Mouse (Mus musculus) small intestine, adult 2 months (tissue): ENCODE results near the gene Apold1. TPM values are rescaled to one million over a fixed set of nuclear protein-coding genes. Genes with fewer than 3 reads are reported as not detected.

Experiments
- H3K27ac ChIP-seq: fragments of 200-500 bp; 2 replicates; pipeline ENCODE4 v1.5.1; 2012; ENCODE audit warnings: low read depth, low read length, control low read depth, inconsistent platforms; ENCODE audit not compliant: insufficient read depth
- H3K27me3 ChIP-seq: fragments of 200-500 bp; 2 replicates; pipeline ENCODE4 v1.6.1; 2012; ENCODE audit warnings: mild to moderate bottlenecking, moderate library complexity, low read length, inconsistent platforms; ENCODE audit not compliant: control insufficient read depth, insufficient read depth
- H3K36me3 ChIP-seq: fragments of 200-500 bp; 2 replicates; pipeline ENCODE4 v1.6.1; 2012; ENCODE audit warnings: mild to moderate bottlenecking, low read length, control low read depth, inconsistent platforms; ENCODE audit not compliant: control insufficient read depth, insufficient read depth
- H3K4me1 ChIP-seq: fragments of 200-500 bp; 2 replicates; pipeline ENCODE4 v1.6.1; 2012; ENCODE audit warnings: low read length, inconsistent platforms, mixed read lengths; ENCODE audit not compliant: control insufficient read depth, insufficient read depth, insufficient read length
- H3K4me3 ChIP-seq: fragments of 200-500 bp; 2 replicates; pipeline ENCODE4 v1.5.1; 2012; ENCODE audit warnings: low read depth, mild to moderate bottlenecking, control low read depth, inconsistent platforms, low read length, moderate library complexity
- CTCF ChIP-seq: fragments of 200-500 bp; IDR thresholded peaks from 2 replicates; pipeline ENCODE4 v1.5.1; 2012; ENCODE audit warnings: low read depth, mild to moderate bottlenecking, control low read depth, inconsistent platforms, low read length, moderate library complexity, mixed read lengths; ENCODE audit not compliant: insufficient replicate concordance, insufficient read length; ENCODE audit errors: extremely low read depth
- POLR2A ChIP-seq: fragments of 200-500 bp; IDR thresholded peaks from 2 replicates; pipeline ENCODE4 v1.6.1; 2012; ENCODE audit warnings: low read depth, mild to moderate bottlenecking, control low read depth, inconsistent platforms, low read length, moderate library complexity
- WGBS: fragments of 180-500 bp; shearing (Covaris S2); methylation state at CpG from one replicate; pipeline ENCODE4 v1.1.7; 2018; 5-methylcytosine and 5-hydroxymethylcytosine counted together
- polyA plus RNA-seq: library from polyadenylated mRNA; depleted of rRNA; stranded (reverse); fragments of >200 nt; gene quantifications from 2 replicates; pipeline ENCODE4 v1.2.3, GENCODE M21; 2012; rRNA removed

The Apold1 gene
- polyA plus RNA-seq, 1 experiment = 0.63 TPM

- peak overlapping the region; percentile 71 for H3K27ac ChIP-seq
- H3K36me3 ChIP-seq = peaks cover 19% of the 10 kb centered on the region
- H3K4me1 ChIP-seq = peaks cover 11% of the 10 kb centered on the region; the same call in 1 of the 2 replicates
- no peaks in the 10 kb centered on the region for H3K27me3 ChIP-seq
- H3K4me3 ChIP-seq = no peak overlapping the region
- WGBS = 47% methylated on average over 2 of the region's 2 CpGs
- TF ChIP-seq CTCF (no peak), POLR2A (no peak)
These were observed 45.2 kb downstream of the Apold1 start for GRCm38 (mm10) chr6:135026755-135027154.

GRCm38 (mm10) chr6:135029246-135029645 lies 47.7 kb downstream of the Apold1 start:
- TF ChIP-seq POLR2A = no peak
- TF ChIP-seq CTCF = no peak
- WGBS = 14% methylated on average over 4 of the region's 4 CpGs
- Histone ChIP-seq H3K4me1 (peaks cover 15% of the 10 kb centered on the region; the same call in 1 of the 2 replicates), H3K27ac (peak overlapping the region; percentile 82; the same call in 1 of the 2 replicates), H3K27me3 (no peaks in the 10 kb centered on the region), H3K4me3 (no peak overlapping the region), H3K36me3 (peaks cover under 1% of the 10 kb centered on the region)

Other genes starting within 250 kb of the Apold1 start
- 9.5 and 26.1 TPM in 2 replicates for gene Dusp16, start 189.1 kb upstream of the Apold1 start, polyA plus RNA-seq
- gene Crebl2, start 151.6 kb upstream of the Apold1 start, polyA plus RNA-seq = 2.8 and 4.2 TPM in 2 replicates
- gene Gpr19, start 83.1 kb upstream of the Apold1 start, polyA plus RNA-seq = 1.8 and 6.7 TPM in 2 replicates
- 5.8 and 16.3 TPM in 2 replicates for gene Cdkn1b, start 61.3 kb upstream of the Apold1 start, polyA plus RNA-seq
- 9.5 and 20.2 TPM in 2 replicates for gene Ddx47, start 29.9 kb downstream of the Apold1 start, polyA plus RNA-seq
- gene Gprc5a, start 83.9 kb downstream of the Apold1 start, polyA plus RNA-seq = 17.4 and 73.7 TPM in 2 replicates
- not detected in 2 replicates for gene Gprc5d, start 136.6 kb downstream of the Apold1 start, polyA plus RNA-seq
- 6.9 and 22.5 TPM in 2 replicates for gene Fam234b, start 216.3 kb downstream of the Apold1 start, polyA plus RNA-seq
- 4.9 and 7.4 TPM in 2 replicates for gene Hebp1, start 216.3 kb downstream of the Apold1 start, polyA plus RNA-seq